Mouse (Mus musculus): ENCODE measurements around the gene Ctso. TPM values are rescaled to one million over a fixed set of nuclear protein-coding genes. Genes with fewer than 3 reads are reported as not detected.

The Ctso gene
- polyA plus RNA-seq, 1 experiment from 2014 or later: 6.5 TPM

GRCm38 (mm10) chr3:81925856-81926255 is 6.5 kb upstream of the Ctso start:
- Histone ChIP-seq H3K36me3 (no peaks in the 10 kb centered on the region), H3K4me2 (replicated peaks) (no peak overlapping the region), H3K9me3 (no peaks in the 10 kb centered on the region), H3K27ac (no peak overlapping the region), H3K4me3 (replicated peaks) (no peak overlapping the region), H3K9ac (replicated peaks) (no peak overlapping the region), H3K4me1 (replicated peaks) (0 out of 2 replicates have a peak, but pooled peaks cover 8% of the 10 kb centered on the region), H3K27me3 (no peaks in the 10 kb centered on the region)
- 78% methylated on average over 5 of the region's 5 CpGs for WGBS
- ATAC-seq: no peak

DNA sequence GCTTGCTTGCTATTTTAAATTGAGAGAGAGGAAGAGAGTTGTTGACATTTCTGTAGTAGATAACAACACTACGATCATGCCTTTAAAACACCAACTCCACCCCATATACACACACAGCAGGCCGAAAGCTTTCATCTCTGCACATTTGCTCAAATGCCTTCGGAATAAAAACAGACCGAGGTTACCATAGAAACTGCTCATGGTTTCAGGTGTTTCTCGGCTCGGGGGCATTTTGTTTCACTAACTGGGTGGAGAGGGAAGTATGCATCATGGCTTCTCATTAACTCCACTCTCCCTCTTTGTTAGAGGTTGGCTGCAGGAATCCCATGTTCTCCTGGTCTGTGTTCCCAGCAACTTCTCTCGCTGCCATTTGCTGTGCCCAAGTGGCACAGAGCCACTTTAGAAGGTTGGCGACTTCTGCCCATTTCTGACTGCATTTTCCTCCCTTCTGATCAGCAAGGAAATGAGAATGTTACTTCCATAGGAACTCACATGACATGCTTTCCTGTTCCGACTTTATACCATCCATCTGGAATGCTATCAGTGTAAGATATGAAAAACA is 5.6 kb upstream of the Ctso start:
- H3K36me3 ChIP-seq: no peaks in the 10 kb centered on the region
- no peak overlapping the region for H3K4me2 ChIP-seq (replicated peaks)
- H3K4me1 ChIP-seq (replicated peaks): peaks cover 11% of the 10 kb centered on the region; the same call in 1 of the 2 replicates
- ATAC-seq: no peak
- H3K9me3 ChIP-seq: no peaks in the 10 kb centered on the region
- no peaks in the 10 kb centered on the region for H3K27me3 ChIP-seq
- no peak overlapping the region for H3K9ac ChIP-seq (replicated peaks)
- no peak overlapping the region for H3K4me3 ChIP-seq (replicated peaks)
- 65% methylated on average over 9 of the region's 9 CpGs for WGBS
- no peak overlapping the region for H3K27ac ChIP-seq

- H3K27me3 ChIP-seq: no peaks in the 10 kb centered on the region
- peaks cover 7% of the 10 kb centered on the region for H3K4me1 ChIP-seq (replicated peaks)
- H3K9me3 ChIP-seq: no peaks in the 10 kb centered on the region
- H3K4me3 ChIP-seq (replicated peaks): no peak overlapping the region
- no peak overlapping the region for H3K4me2 ChIP-seq (replicated peaks)
- 84% methylated on average over 1 of the region's 1 CpGs for WGBS
- ATAC-seq: no peak
- no peak overlapping the region for H3K27ac ChIP-seq
- H3K9ac ChIP-seq (replicated peaks): no peak overlapping the region
- H3K36me3 ChIP-seq: no peaks in the 10 kb centered on the region
These were observed 3.3 kb upstream of the Ctso start for GRCm38 (mm10) chr3:81929073-81929472.

DNA sequence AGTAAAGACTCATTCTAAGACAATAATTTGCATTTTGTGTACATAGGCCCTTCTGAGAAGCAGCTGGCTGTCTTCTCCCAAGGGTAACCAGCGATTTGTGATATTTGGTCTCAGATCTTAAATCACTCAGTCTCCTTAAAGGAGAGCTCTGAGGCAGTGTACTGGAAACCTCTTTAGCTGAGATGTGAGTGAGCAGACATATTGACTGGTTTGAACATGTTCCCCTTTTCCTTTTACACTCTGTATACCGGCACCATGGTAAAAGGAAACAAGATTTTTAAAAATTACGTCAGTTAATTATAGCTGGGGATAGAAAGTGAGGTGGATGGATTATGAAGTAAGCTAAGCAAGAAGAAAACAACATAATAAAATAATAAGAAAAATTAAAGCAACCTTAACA is 706 bp upstream of the Ctso start:
- Histone ChIP-seq H3K4me3 (replicated peaks) (no peak overlapping the region), H3K27me3 (no peaks in the 10 kb centered on the region), H3K36me3 (no peaks in the 10 kb centered on the region), H3K9ac (replicated peaks) (no peak overlapping the region), H3K9me3 (no peaks in the 10 kb centered on the region), H3K4me1 (replicated peaks) (peaks cover 7% of the 10 kb centered on the region), H3K27ac (no peak overlapping the region), H3K4me2 (replicated peaks) (no peak overlapping the region)
- WGBS: 60% methylated on average over 3 of the region's 3 CpGs
- ATAC-seq: no peak

GRCm38 (mm10) chr3:81933348-81933747 is 947 bp downstream of the Ctso start:
- Histone ChIP-seq H3K36me3 (no peaks in the 10 kb centered on the region), H3K4me1 (replicated peaks) (peaks cover 7% of the 10 kb centered on the region), H3K27me3 (no peaks in the 10 kb centered on the region), H3K9ac (replicated peaks) (no peak overlapping the region), H3K9me3 (no peaks in the 10 kb centered on the region), H3K27ac (no peak overlapping the region), H3K4me2 (replicated peaks) (no peak overlapping the region), H3K4me3 (replicated peaks) (no peak overlapping the region)
- WGBS: 83% methylated on average over 4 of the region's 4 CpGs
- ATAC-seq: no peak

DNA sequence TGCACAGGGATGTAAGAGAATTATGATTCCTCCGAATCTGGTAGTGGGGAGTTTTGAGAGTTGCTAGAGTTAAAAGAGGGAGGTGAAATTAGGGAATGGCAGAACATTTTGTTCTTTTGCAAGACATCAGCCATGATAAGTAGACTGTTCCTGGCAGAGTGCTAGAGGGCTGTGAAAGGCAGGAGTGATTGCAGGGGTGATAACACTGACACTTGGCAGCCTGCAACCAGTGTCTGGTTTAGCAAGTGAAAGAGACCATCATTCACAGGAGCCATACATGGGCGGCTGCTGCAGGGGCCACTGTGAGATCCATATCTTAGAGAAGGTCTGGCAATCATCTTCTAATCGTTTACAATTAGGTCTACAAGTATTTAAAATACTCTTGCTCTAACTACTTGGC is 6.5 kb downstream of the Ctso start:
- Histone ChIP-seq H3K9ac (replicated peaks) (no peak overlapping the region), H3K4me2 (replicated peaks) (no peak overlapping the region), H3K9me3 (no peaks in the 10 kb centered on the region), H3K27ac (no peak overlapping the region), H3K27me3 (no peaks in the 10 kb centered on the region), H3K36me3 (no peaks in the 10 kb centered on the region), H3K4me1 (replicated peaks) (no peaks in the 10 kb centered on the region), H3K4me3 (replicated peaks) (no peak overlapping the region)
- WGBS: 87% methylated on average over 3 of the region's 3 CpGs
- ATAC-seq: no peak

DNA sequence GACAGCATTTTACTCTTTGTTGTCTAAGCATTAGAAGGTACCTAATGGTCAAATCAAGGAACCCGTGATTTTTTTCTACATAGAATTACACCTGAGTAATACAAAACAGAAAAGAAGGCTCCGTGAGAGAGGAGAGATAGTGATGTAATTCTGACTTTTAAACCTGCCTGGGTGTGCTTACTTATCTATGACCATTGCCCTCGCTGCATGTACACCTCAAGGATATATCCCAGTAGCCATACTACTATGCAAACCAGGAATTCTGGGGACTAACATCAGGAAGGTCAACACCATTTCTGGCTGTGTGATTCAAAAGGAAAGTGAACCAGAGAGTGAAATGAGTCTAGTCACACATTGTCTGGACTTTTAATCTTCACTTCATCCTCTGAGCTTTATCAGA is 9.9 kb downstream of the Ctso start:
- WGBS: 84% methylated on average over 3 of the region's 3 CpGs
- Histone ChIP-seq H3K4me2 (replicated peaks) (no peak overlapping the region), H3K27ac (no peak overlapping the region), H3K4me1 (replicated peaks) (no peaks in the 10 kb centered on the region), H3K27me3 (no peaks in the 10 kb centered on the region), H3K36me3 (no peaks in the 10 kb centered on the region), H3K4me3 (replicated peaks) (no peak overlapping the region), H3K9ac (replicated peaks) (no peak overlapping the region), H3K9me3 (no peaks in the 10 kb centered on the region)
- no peak for ATAC-seq

GRCm38 (mm10) chr3:81943097-81943496 is 10.7 kb downstream of the Ctso start:
- Histone ChIP-seq H3K4me1 (replicated peaks) (no peaks in the 10 kb centered on the region), H3K9me3 (no peaks in the 10 kb centered on the region), H3K27ac (no peak overlapping the region), H3K9ac (replicated peaks) (no peak overlapping the region), H3K27me3 (no peaks in the 10 kb centered on the region), H3K4me2 (replicated peaks) (no peak overlapping the region), H3K4me3 (replicated peaks) (no peak overlapping the region), H3K36me3 (no peaks in the 10 kb centered on the region)
- 92% methylated on average over 3 of the region's 3 CpGs for WGBS
- ATAC-seq: no peak

DNA sequence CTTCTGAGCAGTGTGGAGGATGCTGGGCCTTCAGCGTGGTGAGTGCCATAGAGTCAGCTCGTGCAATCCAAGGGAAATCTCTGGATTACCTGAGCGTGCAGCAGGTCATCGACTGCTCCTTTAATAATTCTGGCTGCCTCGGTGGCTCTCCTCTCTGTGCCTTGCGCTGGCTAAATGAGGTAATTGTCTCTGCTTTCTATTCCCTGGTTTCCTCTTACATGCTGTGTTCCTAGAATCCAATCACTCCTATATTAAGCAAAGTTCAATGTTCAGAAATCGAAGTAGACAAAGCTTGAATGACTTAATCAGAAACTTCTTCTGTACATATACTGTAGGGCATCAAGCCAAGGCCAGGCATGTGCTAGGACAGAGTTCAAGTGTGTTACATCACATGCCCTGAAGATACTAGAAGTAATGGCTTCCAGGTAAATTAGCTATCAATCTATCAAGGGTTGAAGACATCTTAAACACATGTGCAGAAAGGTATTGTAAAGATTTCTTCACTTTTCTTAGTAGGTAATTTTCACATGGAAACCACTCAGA is 12.5 kb downstream of the Ctso start:
- Histone ChIP-seq H3K4me1 (replicated peaks) (no peaks in the 10 kb centered on the region), H3K27me3 (no peaks in the 10 kb centered on the region), H3K36me3 (no peaks in the 10 kb centered on the region), H3K9me3 (no peaks in the 10 kb centered on the region), H3K4me2 (replicated peaks) (no peak overlapping the region), H3K4me3 (replicated peaks) (no peak overlapping the region), H3K9ac (replicated peaks) (no peak overlapping the region), H3K27ac (no peak overlapping the region)
- WGBS: 93% methylated on average over 7 of the region's 7 CpGs
- no peak for ATAC-seq

DNA sequence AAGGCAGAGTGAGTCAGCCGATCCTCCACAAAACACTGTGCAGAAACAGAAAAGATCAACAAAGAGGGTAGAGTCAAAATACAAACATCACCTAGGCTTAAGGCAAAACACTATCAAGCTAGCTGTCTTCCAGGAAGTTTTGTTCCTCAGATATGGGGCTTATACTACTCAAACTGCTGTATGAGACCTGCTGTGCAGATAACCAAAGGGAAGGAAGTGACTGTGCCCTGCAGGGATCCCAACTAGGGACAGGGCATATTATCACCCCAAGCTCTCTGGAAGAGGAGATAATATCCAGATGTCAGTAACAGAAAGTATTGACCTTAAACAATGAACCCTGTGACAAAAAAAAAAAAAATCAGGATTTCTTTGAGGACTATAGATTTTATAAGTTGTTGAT is 16.6 kb downstream of the Ctso start:
- Histone ChIP-seq H3K9ac (replicated peaks) (no peak overlapping the region), H3K27me3 (no peaks in the 10 kb centered on the region), H3K4me2 (replicated peaks) (no peak overlapping the region), H3K9me3 (no peaks in the 10 kb centered on the region), H3K27ac (no peak overlapping the region), H3K4me1 (replicated peaks) (no peaks in the 10 kb centered on the region), H3K36me3 (no peaks in the 10 kb centered on the region), H3K4me3 (replicated peaks) (no peak overlapping the region)
- WGBS: 91% methylated on average over 1 of the region's 1 CpGs
- no peak for ATAC-seq

GRCm38 (mm10) chr3:81951785-81952184 is 19.4 kb downstream of the Ctso start:
- Histone ChIP-seq H3K4me2 (replicated peaks) (no peak overlapping the region), H3K9me3 (no peaks in the 10 kb centered on the region), H3K9ac (replicated peaks) (no peak overlapping the region), H3K27ac (no peak overlapping the region), H3K4me3 (replicated peaks) (no peak overlapping the region), H3K36me3 (no peaks in the 10 kb centered on the region), H3K27me3 (no peaks in the 10 kb centered on the region), H3K4me1 (replicated peaks) (no peaks in the 10 kb centered on the region)
- 84% methylated on average over 2 of the region's 2 CpGs for WGBS
- ATAC-seq: no peak

- 88% methylated on average over 5 of the region's 5 CpGs for WGBS
- ATAC-seq: no peak
These were observed 25.1 kb downstream of the Ctso start for GRCm38 (mm10) chr3:81957484-81957883.

DNA sequence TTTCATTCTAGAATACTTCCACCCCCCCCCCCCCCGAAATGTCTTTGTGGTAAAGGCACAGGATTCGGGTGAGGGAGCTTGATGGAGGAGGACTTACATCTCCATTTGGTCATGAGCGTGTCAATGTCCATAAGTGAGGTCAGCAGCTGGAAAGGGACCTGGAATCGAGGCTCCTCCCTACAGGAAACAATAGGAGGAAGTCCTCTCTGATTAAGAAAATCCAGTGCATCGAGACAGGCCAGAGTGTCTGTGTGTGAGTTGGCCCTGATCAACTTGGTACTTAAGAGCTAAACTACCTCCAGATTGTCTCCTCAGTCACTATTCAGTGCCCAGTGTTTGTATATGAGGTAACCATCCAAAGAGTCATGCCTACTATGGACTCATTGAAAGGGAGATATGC is 28.9 kb downstream of the Ctso start:
- no peaks in the 10 kb centered on the region for H3K4me1 ChIP-seq (replicated peaks)
- H3K27me3 ChIP-seq: no peaks in the 10 kb centered on the region
- no peaks in the 10 kb centered on the region for H3K9me3 ChIP-seq
- H3K36me3 ChIP-seq: no peaks in the 10 kb centered on the region
- no peak overlapping the region for H3K4me3 ChIP-seq (replicated peaks)
- no peak overlapping the region for H3K27ac ChIP-seq
- ATAC-seq: no peak
- 86% methylated on average over 5 of the region's 5 CpGs for WGBS
- no peak overlapping the region for H3K9ac ChIP-seq (replicated peaks)
- H3K4me2 ChIP-seq (replicated peaks): no peak overlapping the region

More at GRCm38 (mm10) chr3:81957484-81957883, 25.1 kb downstream of the Ctso start:
- Histone ChIP-seq H3K36me3 (no peaks in the 10 kb centered on the region), H3K4me3 (replicated peaks) (no peak overlapping the region), H3K27ac (no peak overlapping the region), H3K9me3 (no peaks in the 10 kb centered on the region), H3K9ac (replicated peaks) (no peak overlapping the region), H3K4me1 (replicated peaks) (no peaks in the 10 kb centered on the region), H3K4me2 (replicated peaks) (no peak overlapping the region), H3K27me3 (no peaks in the 10 kb centered on the region)

Measured in midbrain, embryonic 13.5 days (tissue).